Mouse (Mus musculus) spleen, postnatal 10 days (tissue): ENCODE data around the gene Retn.
A peak's percentile ranks its signal among the peaks of the same experiment; 100 is the strongest.

Experiments
- DNase-seq, 2 experiments: peaks; one replicate each; pipeline ENCODE4 v3.0.0; 2021 to 2022; ENCODE audit warnings: low spot score in 2 of 2

Gene Retn

GRCm38 (mm10) chr8:3655526-3655925 lies at the start of gene Retn:
Gene Retn (plus strand): TSS chr8:3655770.
- no peak for DNase-seq

- DNase-seq, result no peak
These were observed 49.0 kb upstream of the Retn start for GRCm38 (mm10) chr8:3606593-3606992.

- no peak for DNase-seq
These were observed 47.7 kb upstream of the Retn start for GRCm38 (mm10) chr8:3607822-3608221.

DNA sequence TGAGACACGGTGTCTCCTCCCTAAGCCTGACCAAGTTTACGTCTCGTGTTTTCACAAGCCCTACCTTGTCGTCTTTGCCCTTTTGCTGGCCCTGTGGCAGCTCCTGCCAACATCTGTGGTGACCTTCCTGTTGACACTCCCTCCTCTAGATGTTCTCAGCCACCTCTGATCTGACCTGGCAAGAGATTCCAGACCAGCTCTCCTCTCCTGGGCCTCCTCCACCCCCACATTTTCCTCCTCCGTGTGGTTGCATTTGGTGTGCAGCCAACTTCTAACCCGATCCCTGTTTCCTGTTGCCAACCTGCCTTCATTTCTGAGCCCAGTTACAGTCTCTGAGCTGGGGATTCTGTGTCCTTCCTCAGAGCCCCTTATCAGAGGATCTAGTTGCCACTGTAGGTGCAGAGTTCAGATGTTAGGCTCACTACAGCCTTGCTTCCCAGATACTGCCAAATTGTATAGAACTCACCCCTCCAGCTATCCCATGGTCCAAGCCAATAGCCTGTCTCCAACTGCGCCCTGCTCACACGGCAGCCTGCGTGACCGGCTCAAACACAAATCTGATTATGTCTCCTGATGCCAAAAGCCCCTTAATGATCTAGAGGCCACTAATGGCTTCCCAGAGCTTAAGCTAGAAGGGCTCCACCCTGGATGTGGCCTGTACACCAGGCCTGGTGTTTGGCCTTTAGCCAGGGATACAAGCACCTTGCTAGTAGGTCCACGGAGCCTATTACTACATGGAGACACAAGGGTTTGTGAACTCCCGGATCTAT lies 46.3 kb upstream of the Retn start:
- DNase-seq, result no peak

- DNase-seq, result no peak
These were observed 45.8 kb upstream of the Retn start for GRCm38 (mm10) chr8:3609816-3610150.

GRCm38 (mm10) chr8:3621199-3621970 lies 34.2 kb upstream of the Retn start, which contains the start of the genes Xab2 and Pet100:
Gene Xab2 (minus strand): TSS chr8:3621316.
Gene Pet100 (plus strand): TSS chr8:3621548.
- peak; percentile 97 to 98 for DNase-seq

DNA sequence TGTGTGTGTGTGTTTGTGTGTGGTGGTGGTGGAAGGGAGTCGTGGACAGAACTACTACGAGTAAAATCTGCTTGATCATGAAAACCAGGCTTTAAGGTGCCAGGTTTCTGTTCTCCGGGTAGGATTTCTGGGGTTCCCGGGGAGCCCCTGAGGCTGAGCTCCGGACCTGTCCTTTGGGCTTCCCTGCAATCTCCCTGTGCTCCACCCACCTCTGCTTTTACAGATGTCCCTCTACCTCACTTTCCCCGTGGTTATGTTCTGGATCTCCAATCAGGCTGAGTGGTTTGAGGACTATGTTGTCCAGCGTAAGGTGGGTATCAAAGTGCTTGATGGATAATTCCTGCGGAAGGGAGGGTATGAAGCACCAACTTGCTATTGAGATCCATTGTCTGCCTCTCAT lies 33.5 kb upstream of the Retn start:
- no peak for DNase-seq

- DNase-seq, result no peak
These were observed 30.1 kb upstream of the Retn start, which contains the start of gene Pcp2 for GRCm38 (mm10) chr8:3625445-3625844. Gene Pcp2 (minus strand): TSS chr8:3625545.

GRCm38 (mm10) chr8:3626971-3627370 lies 28.6 kb upstream of the Retn start:
- DNase-seq, result no peak

GRCm38 (mm10) chr8:3628014-3628413 lies 27.6 kb upstream of the Retn start:
- peak in 1 of 2 experiments; percentile 60 for DNase-seq

GRCm38 (mm10) chr8:3630647-3631477 lies 24.7 kb upstream of the Retn start, which contains the start of gene Stxbp2:
Gene Stxbp2 (plus strand): TSS chr8:3630955.
- DNase-seq, result peak; percentile 68 to 89

DNA sequence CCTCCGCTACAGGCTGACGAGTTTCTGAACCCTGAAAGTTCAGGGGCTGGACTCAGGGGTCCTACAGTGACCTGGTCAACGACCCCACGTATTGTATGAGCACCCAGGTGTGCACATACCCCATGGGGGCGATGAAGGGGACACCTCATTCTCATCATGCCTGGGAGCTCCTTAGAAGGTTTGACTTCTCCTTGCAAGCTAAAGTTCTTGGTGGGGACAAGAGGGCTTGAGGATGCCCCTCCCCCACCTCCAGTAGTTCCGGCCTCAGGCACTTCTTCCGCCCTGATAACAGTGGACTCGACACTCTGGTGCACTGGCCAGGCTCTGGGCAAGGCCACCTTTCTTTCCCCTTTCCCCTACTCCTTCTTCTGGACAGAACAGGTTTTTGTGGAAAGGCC lies 24.1 kb upstream of the Retn start:
- DNase-seq, result peak in 1 of 2 experiments; percentile 55

DNA sequence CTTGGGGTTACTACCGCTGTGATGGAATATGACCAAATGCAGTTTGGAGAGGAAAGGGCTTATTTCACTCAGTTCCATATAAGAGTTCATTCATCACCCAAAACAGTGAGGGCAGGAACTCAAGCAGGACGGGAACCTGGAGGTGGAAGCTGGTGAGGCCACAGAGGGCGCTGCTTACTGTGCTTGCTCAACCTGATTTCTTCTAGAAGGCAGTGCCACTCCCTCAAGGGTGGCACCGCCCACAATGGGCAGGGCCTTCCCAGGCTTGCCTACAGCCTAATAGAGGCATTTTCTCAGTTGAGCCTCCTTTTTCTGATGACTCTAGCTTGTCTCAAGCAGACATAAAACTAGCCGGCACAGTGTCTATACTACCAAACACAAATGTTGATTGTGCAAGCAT lies 9.8 kb upstream of the Retn start:
- peak; percentile 24 to 78 for DNase-seq

DNA sequence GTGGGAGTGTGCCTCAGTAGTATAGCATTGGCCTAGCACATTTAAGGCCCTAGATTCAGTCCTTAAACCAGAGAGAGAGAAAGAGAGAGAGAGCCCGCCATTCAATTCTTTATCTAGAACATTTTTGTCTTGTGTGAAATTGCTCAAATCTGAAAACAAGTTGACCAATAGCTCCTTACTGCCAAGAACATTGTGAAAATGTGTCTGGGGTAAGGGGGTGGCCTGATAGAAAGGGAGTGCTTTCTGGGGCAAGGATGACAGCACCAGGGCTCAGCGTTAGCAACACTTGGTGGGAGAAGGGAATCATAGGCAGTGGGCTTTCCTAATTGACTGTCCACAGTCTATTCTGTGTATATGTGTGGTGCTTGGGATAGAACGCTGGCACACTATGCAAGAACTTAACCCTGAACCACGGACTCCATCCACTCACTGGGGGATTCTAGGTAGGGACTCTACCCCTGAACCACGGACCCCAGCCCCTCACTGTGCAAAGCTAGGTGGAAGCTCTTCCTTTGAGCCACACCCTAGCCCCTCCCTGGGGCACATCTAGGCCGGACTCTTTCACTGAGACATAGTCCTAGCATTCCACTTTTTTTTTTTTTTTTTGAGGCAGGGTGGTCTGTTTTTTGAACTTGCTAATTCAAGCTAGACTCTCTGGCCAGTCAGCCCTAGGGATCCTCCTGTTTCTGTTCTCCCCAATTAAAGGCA lies 8.6 kb upstream of the Retn start:
- DNase-seq, result no peak

DNA sequence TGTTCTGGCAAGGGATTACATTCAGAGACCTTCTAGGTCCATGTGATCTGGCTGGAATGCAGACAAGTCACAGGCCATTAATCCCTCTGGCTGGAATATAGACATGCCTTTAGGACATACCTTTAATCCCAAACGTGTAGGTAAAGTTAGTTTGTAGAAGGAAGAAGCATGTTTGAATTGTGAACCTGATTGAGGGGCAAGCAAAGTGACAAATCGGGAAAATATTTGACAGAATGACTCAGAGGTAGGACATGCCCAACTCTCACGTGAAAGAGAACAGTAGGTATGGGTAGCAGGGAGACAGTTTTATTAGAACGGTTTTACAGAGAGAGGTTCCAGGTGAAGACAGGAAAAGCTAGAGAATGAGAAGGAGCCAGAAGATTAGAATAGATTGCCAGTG lies 8.0 kb upstream of the Retn start:
- no peak for DNase-seq

- DNase-seq, result no peak
These were observed 7.3 kb upstream of the Retn start for GRCm38 (mm10) chr8:3648268-3648667.

DNA sequence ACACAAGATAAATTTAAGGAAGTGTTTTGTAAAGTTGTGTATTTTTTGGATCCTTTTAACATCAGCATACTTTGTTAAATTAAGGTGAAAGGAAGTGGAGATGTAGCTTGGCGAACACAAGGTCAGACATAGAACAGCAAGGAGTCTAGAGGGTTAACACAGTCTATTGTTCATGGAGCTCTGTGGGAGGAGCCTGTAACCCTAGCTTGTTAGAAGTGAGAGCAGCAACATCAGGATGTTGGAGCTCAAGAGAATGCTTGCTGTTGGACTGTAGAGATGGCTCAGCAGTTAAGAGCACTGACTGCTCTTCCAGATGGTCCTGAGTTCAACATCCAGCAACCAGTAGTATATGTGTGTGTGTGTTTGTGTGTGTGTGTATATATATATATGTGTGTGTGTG lies 6.6 kb upstream of the Retn start:
- no peak for DNase-seq

- no peak for DNase-seq
These were observed 2.7 kb upstream of the Retn start for GRCm38 (mm10) chr8:3652845-3653244.

- DNase-seq, result no peak
These were observed 653 bp upstream of the Retn start for GRCm38 (mm10) chr8:3654726-3655508.

DNA sequence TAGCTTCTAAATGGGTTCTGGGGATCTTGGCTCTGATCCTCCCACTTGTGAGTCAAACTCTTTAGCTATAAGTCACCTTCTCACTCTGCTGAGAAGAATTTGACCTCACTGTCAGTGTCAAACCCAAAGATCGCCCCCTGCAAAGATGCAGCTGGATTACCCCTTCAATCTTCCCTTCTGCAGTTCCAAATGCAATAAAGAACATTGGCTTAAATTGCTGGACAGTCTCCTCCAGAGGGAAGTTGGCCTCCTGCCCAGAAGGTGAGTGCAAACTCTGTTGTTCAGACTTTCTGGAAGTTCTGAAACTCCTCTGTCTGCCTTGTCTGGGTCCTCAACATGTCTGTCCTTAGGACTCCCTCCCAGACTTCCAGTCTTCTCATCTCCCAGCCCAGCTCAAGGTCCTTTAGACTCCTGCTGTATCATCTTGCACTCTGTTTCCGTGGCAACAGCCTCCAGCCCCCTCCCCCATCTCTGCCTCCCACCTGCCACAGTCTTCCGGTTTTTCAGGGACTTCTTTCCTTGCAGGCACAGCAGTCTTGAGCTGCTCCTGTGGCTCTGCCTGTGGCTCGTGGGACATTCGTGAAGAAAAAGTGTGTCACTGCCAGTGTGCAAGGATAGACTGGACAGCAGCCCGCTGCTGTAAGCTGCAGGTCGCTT lies 1.3 kb downstream of the Retn start:
- DNase-seq, result no peak
